Mouse (Mus musculus): Measurements from ENCODE around the gene Btbd3. TPM values are rescaled to one million over a fixed set of nuclear protein-coding genes. Genes with fewer than 3 reads are reported as not detected.

Btbd3 gene
- polyA plus RNA-seq, 1 experiment from 2014 or later: 21.3 TPM

- no peak overlapping the region for H3K4me3 ChIP-seq (replicated peaks)
- H3K4me2 ChIP-seq: peak overlapping the region; percentile 29
- peaks cover 44% of the 10 kb centered on the region for H3K4me1 ChIP-seq
- no peak overlapping the region for H3K9ac ChIP-seq
- no peaks in the 10 kb centered on the region for H3K36me3 ChIP-seq
- H3K9me3 ChIP-seq: no peaks in the 10 kb centered on the region
- ATAC-seq (ENCODE audit: insufficient read depth, low FRiP score, low read depth): no peak; the same call in 1 of the 2 replicates
- H3K27me3 ChIP-seq (replicated peaks): no peaks in the 10 kb centered on the region
- WGBS: 20% methylated on average over 13 of the region's 13 CpGs
- peak overlapping the region; percentile 69 for H3K27ac ChIP-seq
These were observed 9.1 kb downstream of the Btbd3 start for GRCm38 (mm10) chr2:138265356-138266005.

DNA sequence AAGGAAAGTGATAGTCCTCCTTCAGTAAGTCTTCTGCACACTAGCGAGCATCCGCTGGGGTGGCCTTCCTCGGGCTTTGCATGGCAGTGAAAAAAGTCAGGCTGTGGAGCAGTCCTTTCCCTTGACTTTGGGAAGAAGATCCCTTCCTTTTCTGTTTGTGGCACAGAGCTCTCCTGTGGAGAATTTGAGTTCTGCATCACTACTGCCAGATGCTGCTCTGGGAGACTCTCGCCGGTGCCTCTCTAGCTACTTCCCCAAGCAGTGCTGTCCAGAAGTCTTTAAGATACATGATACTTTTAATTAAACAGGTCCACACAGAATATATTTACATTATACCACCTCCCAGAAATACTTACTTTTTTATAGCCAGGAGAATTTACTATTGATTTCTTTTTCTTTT, 10.3 kb downstream of the Btbd3 start:
- Histone ChIP-seq H3K9me3 (no peaks in the 10 kb centered on the region), H3K4me3 (replicated peaks) (no peak overlapping the region), H3K27me3 (replicated peaks) (no peaks in the 10 kb centered on the region), H3K36me3 (no peaks in the 10 kb centered on the region), H3K4me1 (peaks cover 36% of the 10 kb centered on the region), H3K4me2 (no peak overlapping the region), H3K9ac (no peak overlapping the region), H3K27ac (no peak overlapping the region)
- 59% methylated on average over 5 of the region's 5 CpGs for WGBS
- ATAC-seq (ENCODE audit: insufficient read depth, low FRiP score, low read depth): no peak

GRCm38 (mm10) chr2:138267852-138268513, 11.6 kb downstream of the Btbd3 start:
- peak overlapping the region; percentile 1; the same call in 1 of the 2 replicates for H3K27ac ChIP-seq
- H3K9me3 ChIP-seq: no peaks in the 10 kb centered on the region
- 28% methylated on average over 4 of the region's 4 CpGs for WGBS
- H3K9ac ChIP-seq: no peak overlapping the region
- peaks cover 34% of the 10 kb centered on the region for H3K4me1 ChIP-seq
- peak overlapping the region; percentile 27; the same call in 1 of the 2 replicates for H3K4me2 ChIP-seq
- H3K36me3 ChIP-seq: no peaks in the 10 kb centered on the region
- peak; percentile 80 for ATAC-seq (ENCODE audit: insufficient read depth, low FRiP score, low read depth)
- no peak overlapping the region for H3K4me3 ChIP-seq (replicated peaks)
- H3K27me3 ChIP-seq (replicated peaks): no peaks in the 10 kb centered on the region

- Histone ChIP-seq H3K9ac (no peak overlapping the region), H3K9me3 (no peaks in the 10 kb centered on the region), H3K27me3 (replicated peaks) (no peaks in the 10 kb centered on the region), H3K27ac (no peak overlapping the region), H3K4me2 (no peak overlapping the region), H3K4me1 (peaks cover 43% of the 10 kb centered on the region), H3K36me3 (no peaks in the 10 kb centered on the region), H3K4me3 (replicated peaks) (no peak overlapping the region)
- no peak for ATAC-seq (ENCODE audit: insufficient read depth, low FRiP score, low read depth)
These were observed 13.0 kb downstream of the Btbd3 start for GRCm38 (mm10) chr2:138269330-138269729.

DNA sequence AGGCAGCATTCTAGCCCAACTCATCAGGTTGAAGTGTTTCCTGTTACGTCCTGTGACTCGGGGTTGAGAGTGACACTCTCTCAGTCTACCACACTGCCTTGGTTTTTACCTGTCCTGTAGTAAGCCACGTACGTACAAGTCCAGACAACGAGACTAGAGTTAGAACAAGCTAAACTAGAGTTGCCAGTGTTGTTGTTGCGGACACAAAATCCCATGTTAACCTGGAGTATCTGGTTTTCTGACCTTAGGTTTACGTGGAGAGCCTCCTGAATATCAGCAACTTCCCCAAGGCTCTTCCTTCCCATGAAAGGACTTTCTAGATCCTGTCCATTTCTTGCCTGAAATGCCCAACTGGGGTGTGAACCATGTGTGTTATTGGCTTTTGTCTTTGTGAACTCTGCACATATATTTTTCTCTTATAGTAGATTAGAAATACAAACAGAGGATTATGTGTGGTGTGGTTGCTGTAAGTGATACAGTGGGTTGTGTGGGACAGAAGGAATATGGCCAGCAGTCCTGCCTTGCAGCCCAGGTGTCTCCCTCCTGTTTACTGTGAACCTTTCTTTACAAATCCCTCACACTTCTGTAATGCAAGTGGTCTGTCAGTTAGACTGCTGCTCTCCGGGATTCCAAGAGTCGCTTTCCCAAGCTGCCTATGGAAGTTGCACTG, 17.2 kb downstream of the Btbd3 start:
- Histone ChIP-seq H3K9ac (no peak overlapping the region), H3K4me3 (replicated peaks) (no peak overlapping the region), H3K27me3 (replicated peaks) (no peaks in the 10 kb centered on the region), H3K27ac (peak overlapping the region; percentile 72; the same call in 1 of the 2 replicates), H3K4me2 (no peak overlapping the region), H3K36me3 (no peaks in the 10 kb centered on the region), H3K9me3 (no peaks in the 10 kb centered on the region), H3K4me1 (peaks cover 37% of the 10 kb centered on the region)
- WGBS: 69% methylated on average over 9 of the region's 9 CpGs
- ATAC-seq (ENCODE audit: insufficient read depth, low FRiP score, low read depth): peak; percentile 16; the same call in 1 of the 2 replicates

DNA sequence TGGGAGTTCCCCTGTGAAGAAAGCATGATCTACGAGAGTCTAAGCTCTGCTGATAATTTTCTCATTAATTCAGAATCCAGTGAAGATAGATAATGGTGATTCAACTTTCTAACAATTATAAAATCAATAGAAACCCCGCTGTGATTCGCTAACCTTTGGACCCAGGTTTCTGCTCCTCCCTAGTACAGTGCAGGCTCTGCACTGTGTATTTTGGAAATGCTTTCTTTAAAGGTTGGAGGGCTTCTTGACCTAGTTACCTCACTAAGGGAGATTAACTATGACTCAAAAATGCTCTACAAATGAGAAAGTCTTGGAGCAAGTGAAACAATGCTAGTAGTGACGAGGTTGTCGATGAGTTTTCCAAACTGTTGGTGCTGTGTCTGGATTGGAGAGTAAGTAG, 17.7 kb downstream of the Btbd3 start:
- Histone ChIP-seq H3K4me2 (no peak overlapping the region), H3K9ac (no peak overlapping the region), H3K9me3 (no peaks in the 10 kb centered on the region), H3K27ac (peak overlapping the region; percentile 72; the same call in 1 of the 2 replicates), H3K36me3 (no peaks in the 10 kb centered on the region), H3K4me3 (replicated peaks) (no peak overlapping the region), H3K27me3 (replicated peaks) (no peaks in the 10 kb centered on the region), H3K4me1 (peaks cover 37% of the 10 kb centered on the region)
- 61% methylated on average over 5 of the region's 5 CpGs for WGBS
- ATAC-seq (ENCODE audit: insufficient read depth, low FRiP score, low read depth): no peak; the same call in 1 of the 2 replicates

DNA sequence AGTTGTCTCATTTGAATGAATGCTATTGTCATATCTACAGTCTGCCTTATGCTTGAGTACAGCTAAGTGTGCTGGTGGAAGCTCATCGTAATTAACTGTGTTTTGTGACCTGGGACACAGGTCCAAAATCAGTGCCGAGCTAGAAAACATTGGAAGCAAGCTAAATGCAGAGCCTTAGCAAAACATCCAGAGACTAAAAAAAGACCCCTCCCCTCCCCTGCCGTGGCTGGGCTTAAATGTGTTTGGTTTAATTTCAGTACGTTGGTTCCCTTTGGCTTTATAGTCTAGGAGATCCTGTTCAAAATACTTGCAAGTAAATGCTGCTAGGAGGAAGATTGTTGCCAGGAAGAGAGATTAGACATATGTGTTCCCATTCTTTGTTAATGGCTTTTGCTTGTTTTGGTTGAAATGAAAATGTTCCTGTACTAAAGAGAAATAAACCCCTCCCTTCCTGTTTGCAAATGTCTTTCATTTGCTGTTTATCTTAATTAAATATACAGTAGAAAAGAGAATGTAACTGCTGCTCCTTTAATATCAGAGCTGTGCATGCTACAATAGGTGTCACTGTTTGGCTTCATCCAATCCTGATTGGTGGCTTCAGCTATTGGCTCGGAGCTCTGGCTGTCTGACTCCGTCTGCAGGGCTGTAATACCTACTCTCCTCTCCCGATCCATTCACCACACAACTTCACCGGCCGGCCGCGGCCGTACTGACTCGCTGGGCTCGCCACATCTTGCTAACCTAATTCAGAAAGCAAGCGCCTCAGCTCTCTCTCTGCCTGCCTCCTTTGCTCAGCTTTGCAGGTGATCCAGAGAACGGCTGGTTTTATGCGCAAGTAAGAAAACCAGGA, 21.7 kb downstream of the Btbd3 start:
- Histone ChIP-seq H3K4me3 (replicated peaks) (peak overlapping the region; percentile 39), H3K9me3 (no peaks in the 10 kb centered on the region), H3K36me3 (no peaks in the 10 kb centered on the region), H3K4me2 (peak overlapping the region; percentile 50), H3K27ac (peak overlapping the region; percentile 78), H3K27me3 (replicated peaks) (no peaks in the 10 kb centered on the region), H3K4me1 (peaks cover 34% of the 10 kb centered on the region), H3K9ac (peak overlapping the region; percentile 4; the same call in 1 of the 2 replicates)
- peak; percentile 92 for ATAC-seq (ENCODE audit: insufficient read depth, low FRiP score, low read depth)
- WGBS: 13% methylated on average over 17 of the region's 17 CpGs

- peak overlapping the region; percentile 39 for H3K4me3 ChIP-seq (replicated peaks)
These were observed 22.7 kb downstream of the Btbd3 start for GRCm38 (mm10) chr2:138278853-138279640.

GRCm38 (mm10) chr2:138279641-138280040, 23.3 kb downstream of the Btbd3 start:
- ATAC-seq (ENCODE audit: insufficient read depth, low FRiP score, low read depth): no peak
- no peaks in the 10 kb centered on the region for H3K9me3 ChIP-seq
- WGBS: 28% methylated on average over 11 of the region's 11 CpGs

More at GRCm38 (mm10) chr2:138278853-138279640, 22.7 kb downstream of the Btbd3 start:
- Histone ChIP-seq H3K9me3 (no peaks in the 10 kb centered on the region), H3K36me3 (peaks cover 9% of the 10 kb centered on the region; the same call in 1 of the 2 replicates), H3K4me2 (peak overlapping the region; percentile 50), H3K27me3 (replicated peaks) (no peaks in the 10 kb centered on the region), H3K27ac (peak overlapping the region; percentile 78), H3K4me1 (peaks cover 25% of the 10 kb centered on the region), H3K9ac (peak overlapping the region; percentile 4; the same call in 1 of the 2 replicates)
- WGBS: 40% methylated on average over 15 of the region's 15 CpGs
- ATAC-seq (ENCODE audit: insufficient read depth, low FRiP score, low read depth): no peak

DNA sequence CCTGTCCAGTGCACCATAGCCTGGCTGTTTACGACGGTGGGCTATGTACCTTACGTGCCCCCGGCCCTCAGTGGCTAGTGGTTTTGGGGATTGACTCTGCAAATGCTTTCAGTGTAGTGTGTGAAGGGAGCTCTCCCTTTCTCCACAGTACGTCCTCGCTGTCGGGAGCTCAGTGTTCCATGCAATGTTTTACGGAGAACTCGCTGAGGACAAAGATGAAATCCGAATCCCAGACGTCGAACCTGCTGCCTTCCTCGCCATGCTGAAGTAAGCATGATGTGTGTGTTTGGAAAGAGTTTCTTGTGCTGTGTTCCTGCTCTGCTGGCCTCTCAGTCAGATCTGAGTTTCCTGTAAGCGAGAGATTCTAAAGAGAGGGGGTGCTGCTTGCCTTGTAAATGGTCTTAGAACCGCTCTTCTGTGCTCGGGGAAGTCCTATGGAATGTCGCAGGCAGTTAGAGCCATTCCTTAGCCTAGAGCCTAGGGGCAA, 23.9 kb downstream of the Btbd3 start:
- WGBS: 41% methylated on average over 17 of the region's 17 CpGs
- H3K27ac ChIP-seq: peak overlapping the region; percentile 78
- ATAC-seq (ENCODE audit: insufficient read depth, low FRiP score, low read depth): no peak
- H3K9ac ChIP-seq: peak overlapping the region; percentile 1; the same call in 1 of the 2 replicates
- no peaks in the 10 kb centered on the region for H3K9me3 ChIP-seq
- H3K4me1 ChIP-seq: peaks cover 22% of the 10 kb centered on the region
- peak overlapping the region; percentile 50 for H3K4me2 ChIP-seq
- no peaks in the 10 kb centered on the region for H3K27me3 ChIP-seq (replicated peaks)
- peaks cover 9% of the 10 kb centered on the region; the same call in 1 of the 2 replicates for H3K36me3 ChIP-seq
- peak overlapping the region; percentile 39 for H3K4me3 ChIP-seq (replicated peaks)

More at GRCm38 (mm10) chr2:138279641-138280040, 23.3 kb downstream of the Btbd3 start:
- peak overlapping the region; percentile 78 for H3K27ac ChIP-seq
- peaks cover 9% of the 10 kb centered on the region; the same call in 1 of the 2 replicates for H3K36me3 ChIP-seq
- H3K9ac ChIP-seq: peak overlapping the region; percentile 4; the same call in 1 of the 2 replicates
- peaks cover 25% of the 10 kb centered on the region for H3K4me1 ChIP-seq
- peak overlapping the region; percentile 50 for H3K4me2 ChIP-seq
- H3K4me3 ChIP-seq (replicated peaks): peak overlapping the region; percentile 39
- H3K27me3 ChIP-seq (replicated peaks): no peaks in the 10 kb centered on the region

All from stomach, embryonic 15.5 days (tissue).